Mouse (Mus musculus) adrenal gland, postnatal 14 days (tissue): ENCODE measurements around the gene Pdcd1lg2. TPM values are rescaled to one million over a fixed set of nuclear protein-coding genes. Genes with fewer than 3 reads are reported as not detected.
"Not testable (repeated sequence)": the region's sequence is repeated elsewhere in the genome, so short reads cannot be mapped to it uniquely, and the experiment has no call there.

Experiments
- DNase-seq: peaks from one replicate; pipeline ENCODE4 v3.0.0; 2021; ENCODE audit warnings: mixed read lengths
- total RNA-seq: library from RNA; stranded (reverse); gene quantifications from 2 replicates; pipeline ENCODE4 v1.2.3, GENCODE M21; 2021

Pdcd1lg2 gene
- total RNA-seq, 1 experiment from 2014 or later = not detected

GRCm38 (mm10) chr19:29384412-29384811 is 26.3 kb upstream of the Pdcd1lg2 start:
- DNase-seq = no peak

- DNase-seq = no peak
These were observed 25.7 kb upstream of the Pdcd1lg2 start for GRCm38 (mm10) chr19:29384994-29385393.

GRCm38 (mm10) chr19:29385822-29386221 is 24.9 kb upstream of the Pdcd1lg2 start:
- no peak for DNase-seq

- DNase-seq = no peak
These were observed 21.9 kb upstream of the Pdcd1lg2 start for GRCm38 (mm10) chr19:29388818-29389217.

GRCm38 (mm10) chr19:29390483-29390882 is 20.2 kb upstream of the Pdcd1lg2 start:
- DNase-seq = peak; percentile 61

GRCm38 (mm10) chr19:29391279-29391678 is 19.4 kb upstream of the Pdcd1lg2 start:
- no peak for DNase-seq

GRCm38 (mm10) chr19:29393333-29393732 is 17.4 kb upstream of the Pdcd1lg2 start:
- DNase-seq = no peak

- DNase-seq = peak; percentile 36
These were observed 16.0 kb upstream of the Pdcd1lg2 start for GRCm38 (mm10) chr19:29394721-29395120.

GRCm38 (mm10) chr19:29396353-29396752 is 14.4 kb upstream of the Pdcd1lg2 start:
- no peak for DNase-seq

GRCm38 (mm10) chr19:29399786-29400185 is 10.9 kb upstream of the Pdcd1lg2 start:
- no peak for DNase-seq

- no peak for DNase-seq
These were observed 10.3 kb upstream of the Pdcd1lg2 start for GRCm38 (mm10) chr19:29400466-29400865.

GRCm38 (mm10) chr19:29402621-29403020 is 8.1 kb upstream of the Pdcd1lg2 start:
- DNase-seq = no peak

GRCm38 (mm10) chr19:29403251-29403650 is 7.5 kb upstream of the Pdcd1lg2 start:
- no peak for DNase-seq

- DNase-seq = no peak
These were observed 5.3 kb upstream of the Pdcd1lg2 start for GRCm38 (mm10) chr19:29405388-29405787.

- no peak for DNase-seq
These were observed 4.4 kb upstream of the Pdcd1lg2 start for GRCm38 (mm10) chr19:29406042-29407017.

- DNase-seq = no peak
These were observed 2.0 kb downstream of the Pdcd1lg2 start for GRCm38 (mm10) chr19:29412476-29413420.

GRCm38 (mm10) chr19:29414513-29414912 is 3.8 kb downstream of the Pdcd1lg2 start:
- DNase-seq = no peak

- not testable (repeated sequence) for DNase-seq
These were observed 4.2 kb downstream of the Pdcd1lg2 start for GRCm38 (mm10) chr19:29414917-29415316.

GRCm38 (mm10) chr19:29416393-29416902 is 5.7 kb downstream of the Pdcd1lg2 start:
- DNase-seq = no peak

- no peak for DNase-seq
These were observed 6.5 kb downstream of the Pdcd1lg2 start for GRCm38 (mm10) chr19:29417188-29417587.

- DNase-seq = no peak
These were observed 7.2 kb downstream of the Pdcd1lg2 start for GRCm38 (mm10) chr19:29417894-29418293.

- peak; percentile 61 for DNase-seq
These were observed 8.0 kb downstream of the Pdcd1lg2 start for GRCm38 (mm10) chr19:29418661-29419115.
